Mouse (Mus musculus): ENCODE measurements around the gene Cenpv. TPM values are rescaled to one million over a fixed set of nuclear protein-coding genes. Genes with fewer than 3 reads are reported as not detected.
A peak's percentile ranks its signal among the peaks of the same experiment; 100 is the strongest.

Cenpv gene
- polyA plus RNA-seq, 1 experiment from 2014 or later = 13.6 TPM

DNA sequence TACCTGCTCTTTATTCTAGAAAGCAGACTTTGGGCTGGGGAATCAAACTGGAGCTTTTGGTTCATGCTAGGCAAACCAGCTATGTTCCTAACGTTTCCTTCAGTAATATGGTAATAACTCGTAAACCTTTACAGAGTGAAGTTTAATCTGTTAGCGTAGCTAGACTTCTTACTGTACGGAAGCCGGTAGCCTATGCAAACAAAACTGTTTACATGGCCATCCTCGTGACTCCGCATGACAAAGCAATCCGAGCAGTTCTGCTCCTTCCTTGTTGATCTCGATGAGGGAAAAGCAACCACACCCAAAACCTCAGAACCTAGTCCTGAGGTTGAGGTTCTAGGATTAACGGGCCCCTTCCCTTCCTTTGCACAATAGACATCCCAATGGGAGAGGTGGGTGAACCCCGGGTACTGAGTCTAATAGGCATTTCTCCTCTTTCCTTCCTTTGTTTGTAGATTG is 11.2 kb upstream of the Cenpv start:
- H3K4me3 ChIP-seq (ENCODE audit: low read depth, low read length) = peak overlapping the region; percentile 79
- H3K9ac ChIP-seq (ENCODE audit: low read depth, low read length) = peak overlapping the region; percentile 86
- H3K4me1 ChIP-seq (ENCODE audit: control insufficient read depth, insufficient read depth, low read length) = peaks cover 17% of the 10 kb centered on the region
- H3K4me2 ChIP-seq = peak overlapping the region; percentile 84
- H3K27me3 ChIP-seq (ENCODE audit: control insufficient read depth, insufficient read depth, low read length) = no peaks in the 10 kb centered on the region
- H3K27ac ChIP-seq (ENCODE audit: low read depth, low read length) = peak overlapping the region; percentile 95
- peaks cover 8% of the 10 kb centered on the region; the same call in 1 of the 2 replicates for H3K36me3 ChIP-seq (ENCODE audit: control insufficient read depth, insufficient read depth, low read length)
- no peaks in the 10 kb centered on the region for H3K9me3 ChIP-seq (replicated peaks; ENCODE audit: control insufficient read depth, low read length)
- ATAC-seq (replicated peaks; ENCODE audit: insufficient number of reproducible peaks, low FRiP score, low TSS enrichment) = peak; percentile 59
- 4% methylated on average over 11 of the region's 11 CpGs for WGBS (ENCODE audit: insufficient replicate concordance)

DNA sequence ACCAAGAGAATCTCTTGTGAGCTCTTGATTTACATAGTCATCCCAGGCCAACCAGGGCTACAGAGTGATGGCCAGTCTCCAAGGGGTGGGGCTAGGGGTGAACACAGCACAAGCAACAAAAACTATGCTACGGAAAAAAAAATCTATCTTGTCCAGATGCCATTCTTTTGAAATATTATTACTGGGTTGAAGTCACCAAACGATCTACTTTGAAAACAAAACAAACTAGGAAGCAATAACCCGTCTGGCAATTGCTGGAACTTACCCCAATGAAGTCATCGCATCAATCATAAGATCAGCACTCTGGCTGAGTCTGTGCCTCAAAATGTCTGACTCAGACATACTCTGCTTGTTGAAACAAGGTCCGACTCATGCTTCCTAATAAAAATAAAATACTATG is 10.7 kb upstream of the Cenpv start:
- H3K4me1 ChIP-seq (ENCODE audit: control insufficient read depth, insufficient read depth, low read length) = peaks cover 15% of the 10 kb centered on the region
- H3K27ac ChIP-seq (ENCODE audit: low read depth, low read length) = peak overlapping the region; percentile 95
- H3K9me3 ChIP-seq (replicated peaks; ENCODE audit: control insufficient read depth, low read length) = no peaks in the 10 kb centered on the region
- H3K27me3 ChIP-seq (ENCODE audit: control insufficient read depth, insufficient read depth, low read length) = no peaks in the 10 kb centered on the region
- peak overlapping the region; percentile 79 for H3K4me3 ChIP-seq (ENCODE audit: low read depth, low read length)
- ATAC-seq (replicated peaks; ENCODE audit: insufficient number of reproducible peaks, low FRiP score, low TSS enrichment) = no peak
- peaks cover 8% of the 10 kb centered on the region; the same call in 1 of the 2 replicates for H3K36me3 ChIP-seq (ENCODE audit: control insufficient read depth, insufficient read depth, low read length)
- H3K4me2 ChIP-seq = peak overlapping the region; percentile 84
- 19% methylated on average over 5 of the region's 5 CpGs for WGBS (ENCODE audit: insufficient replicate concordance)
- peak overlapping the region; percentile 86 for H3K9ac ChIP-seq (ENCODE audit: low read depth, low read length)

DNA sequence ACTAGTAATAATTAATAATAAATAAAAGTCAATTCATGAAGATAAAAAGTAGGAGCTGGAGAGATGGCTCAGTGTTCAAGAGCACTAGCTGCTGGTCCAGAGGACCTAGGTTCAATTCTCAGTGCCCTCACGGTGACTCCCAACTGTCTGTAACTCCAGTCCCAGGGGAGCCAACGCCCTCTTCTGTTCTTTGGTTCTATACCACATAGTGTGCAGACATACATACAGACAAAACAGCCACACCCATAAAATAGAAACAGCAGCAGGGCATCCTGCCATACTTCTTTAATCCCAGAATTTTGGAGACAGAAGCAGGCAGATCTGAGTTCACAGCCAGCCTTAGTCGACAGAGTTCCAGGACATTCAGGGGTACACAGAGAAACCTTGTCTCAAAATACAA is 4.9 kb upstream of the Cenpv start:
- Histone ChIP-seq H3K9ac (ENCODE audit: low read depth, low read length) (no peak overlapping the region), H3K4me2 (no peak overlapping the region), H3K36me3 (ENCODE audit: control insufficient read depth, insufficient read depth, low read length) (no peaks in the 10 kb centered on the region), H3K4me1 (ENCODE audit: control insufficient read depth, insufficient read depth, low read length) (no peaks in the 10 kb centered on the region), H3K27ac (ENCODE audit: low read depth, low read length) (no peak overlapping the region), H3K27me3 (ENCODE audit: control insufficient read depth, insufficient read depth, low read length) (peaks cover 8% of the 10 kb centered on the region; the same call in 1 of the 2 replicates), H3K9me3 (replicated peaks; ENCODE audit: control insufficient read depth, low read length) (no peaks in the 10 kb centered on the region), H3K4me3 (ENCODE audit: low read depth, low read length) (no peak overlapping the region)
- 91% methylated on average over 3 of the region's 3 CpGs for WGBS (ENCODE audit: insufficient replicate concordance)
- ATAC-seq (replicated peaks; ENCODE audit: insufficient number of reproducible peaks, low FRiP score, low TSS enrichment) = no peak

DNA sequence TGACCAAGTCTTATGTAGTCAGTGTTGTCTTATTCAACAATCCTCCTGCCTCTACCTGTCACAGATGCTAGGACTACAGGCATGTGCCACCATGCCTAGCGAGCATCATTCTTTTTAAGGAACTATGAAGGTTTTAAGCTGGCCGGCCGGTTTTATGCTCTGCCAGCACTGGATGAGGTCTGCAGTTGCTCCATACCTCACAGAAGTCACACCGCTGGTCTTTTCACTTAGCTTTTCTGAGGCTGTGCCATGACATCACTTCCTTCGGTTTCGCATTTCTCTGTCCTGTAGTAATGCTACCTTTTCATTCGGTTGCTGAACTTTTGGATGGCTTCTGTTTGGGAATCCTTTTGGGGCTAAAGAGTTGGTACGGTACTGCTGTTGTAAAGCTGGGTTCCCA is 2.5 kb upstream of the Cenpv start:
- peaks cover 13% of the 10 kb centered on the region; the same call in 1 of the 2 replicates for H3K27me3 ChIP-seq (ENCODE audit: control insufficient read depth, insufficient read depth, low read length)
- no peak overlapping the region for H3K9ac ChIP-seq (ENCODE audit: low read depth, low read length)
- ATAC-seq (replicated peaks; ENCODE audit: insufficient number of reproducible peaks, low FRiP score, low TSS enrichment) = no peak
- H3K9me3 ChIP-seq (replicated peaks; ENCODE audit: control insufficient read depth, low read length) = no peaks in the 10 kb centered on the region
- no peak overlapping the region for H3K4me3 ChIP-seq (ENCODE audit: low read depth, low read length)
- no peaks in the 10 kb centered on the region for H3K4me1 ChIP-seq (ENCODE audit: control insufficient read depth, insufficient read depth, low read length)
- no peaks in the 10 kb centered on the region for H3K36me3 ChIP-seq (ENCODE audit: control insufficient read depth, insufficient read depth, low read length)
- no peak overlapping the region for H3K27ac ChIP-seq (ENCODE audit: low read depth, low read length)
- WGBS (ENCODE audit: insufficient replicate concordance) = 73% methylated on average over 8 of the region's 8 CpGs
- no peak overlapping the region for H3K4me2 ChIP-seq

DNA sequence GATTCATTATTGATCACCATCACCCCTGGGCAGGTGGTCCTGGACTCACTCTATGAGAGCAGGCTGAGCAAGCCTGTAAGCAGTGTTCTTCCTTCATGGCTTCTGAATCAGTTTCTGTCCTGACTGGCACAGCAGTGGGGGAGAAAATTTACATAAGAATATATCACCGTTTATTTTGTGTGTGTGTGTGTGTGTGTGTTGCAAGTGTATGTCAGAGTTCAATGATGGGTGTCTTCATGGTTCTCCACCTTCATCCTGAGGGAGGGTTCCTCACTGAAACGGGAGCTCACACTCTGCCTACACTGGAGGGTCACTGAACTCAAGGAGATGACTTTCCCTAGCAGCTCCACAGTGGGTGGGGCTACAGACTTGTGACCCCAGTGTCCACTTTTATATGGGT is 1.9 kb upstream of the Cenpv start:
- Histone ChIP-seq H3K9me3 (replicated peaks; ENCODE audit: control insufficient read depth, low read length) (no peaks in the 10 kb centered on the region), H3K9ac (ENCODE audit: low read depth, low read length) (no peak overlapping the region), H3K4me1 (ENCODE audit: control insufficient read depth, insufficient read depth, low read length) (no peaks in the 10 kb centered on the region), H3K4me2 (no peak overlapping the region), H3K27me3 (ENCODE audit: control insufficient read depth, insufficient read depth, low read length) (peaks cover 13% of the 10 kb centered on the region; the same call in 1 of the 2 replicates), H3K4me3 (ENCODE audit: low read depth, low read length) (no peak overlapping the region), H3K27ac (ENCODE audit: low read depth, low read length) (no peak overlapping the region), H3K36me3 (ENCODE audit: control insufficient read depth, insufficient read depth, low read length) (no peaks in the 10 kb centered on the region)
- 65% methylated on average over 2 of the region's 2 CpGs for WGBS (ENCODE audit: insufficient replicate concordance)
- no peak for ATAC-seq (replicated peaks; ENCODE audit: insufficient number of reproducible peaks, low FRiP score, low TSS enrichment)

DNA sequence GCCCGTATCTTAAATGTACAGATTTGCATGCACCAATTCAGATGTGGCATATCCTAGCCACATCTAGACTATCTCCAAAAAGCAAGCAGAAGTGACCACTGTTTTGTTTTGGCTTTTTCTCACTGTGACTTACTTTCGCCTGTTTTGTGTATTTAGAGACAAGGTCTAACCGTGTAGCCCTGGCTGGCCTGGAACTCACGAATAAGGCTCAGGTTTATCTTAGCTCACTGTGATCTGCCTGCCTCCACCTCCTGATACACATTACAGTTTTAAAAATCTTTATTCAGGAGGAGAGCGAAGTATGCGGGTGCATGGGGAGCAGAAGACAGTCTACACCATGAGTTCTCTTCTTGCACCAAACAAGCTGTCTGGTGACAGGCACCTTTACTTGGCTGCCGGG is 1.1 kb upstream of the Cenpv start:
- ATAC-seq (replicated peaks; ENCODE audit: insufficient number of reproducible peaks, low FRiP score, low TSS enrichment) = no peak
- Histone ChIP-seq H3K27ac (ENCODE audit: low read depth, low read length) (no peak overlapping the region), H3K36me3 (ENCODE audit: control insufficient read depth, insufficient read depth, low read length) (no peaks in the 10 kb centered on the region), H3K27me3 (ENCODE audit: control insufficient read depth, insufficient read depth, low read length) (peaks cover 13% of the 10 kb centered on the region; the same call in 1 of the 2 replicates), H3K9me3 (replicated peaks; ENCODE audit: control insufficient read depth, low read length) (no peaks in the 10 kb centered on the region), H3K9ac (ENCODE audit: low read depth, low read length) (no peak overlapping the region), H3K4me3 (ENCODE audit: low read depth, low read length) (no peak overlapping the region), H3K4me1 (ENCODE audit: control insufficient read depth, insufficient read depth, low read length) (no peaks in the 10 kb centered on the region), H3K4me2 (no peak overlapping the region)
- 76% methylated on average over 7 of the region's 7 CpGs for WGBS (ENCODE audit: insufficient replicate concordance)

DNA sequence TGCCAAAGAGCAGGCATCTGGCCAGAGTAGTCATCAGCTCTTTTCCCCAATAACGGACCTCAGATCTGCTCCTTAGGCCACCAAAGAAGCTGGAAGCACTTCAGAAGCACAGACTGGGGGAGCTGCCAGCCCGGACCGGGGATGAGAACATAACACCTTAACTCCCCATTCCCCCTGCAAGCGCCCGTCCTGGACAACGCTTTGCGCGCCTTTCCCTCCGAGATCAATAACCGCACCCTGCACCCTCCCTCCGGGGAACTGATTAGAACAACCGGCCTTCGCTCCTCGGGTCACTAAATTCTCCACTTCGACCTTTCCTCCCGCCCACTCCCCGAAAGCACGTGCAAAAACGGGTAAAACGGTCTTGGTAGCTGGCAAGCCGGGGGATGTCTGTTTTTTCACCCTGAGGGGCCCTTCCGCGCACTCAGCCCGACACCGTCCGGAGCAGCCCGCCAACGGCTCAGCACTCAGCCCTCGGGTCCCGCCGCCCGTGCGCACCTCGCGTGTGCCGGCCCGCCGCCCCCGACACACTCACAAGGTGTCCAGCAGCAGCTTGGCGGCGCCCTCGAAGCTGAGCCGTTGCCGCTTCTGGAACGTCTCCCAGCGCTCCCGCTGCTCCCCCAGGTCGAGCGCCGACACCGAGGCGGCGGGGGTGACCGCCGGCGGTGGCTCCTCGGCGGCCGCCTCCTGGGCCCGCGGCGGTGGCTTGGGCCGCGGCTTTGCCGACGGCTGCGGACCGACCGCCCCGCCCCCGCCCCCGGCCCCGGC is 556 bp downstream of the Cenpv start:
- no peaks in the 10 kb centered on the region for H3K36me3 ChIP-seq (ENCODE audit: control insufficient read depth, insufficient read depth, low read length)
- WGBS (ENCODE audit: insufficient replicate concordance) = under 1% methylated on average over 68 of the region's 73 CpGs
- ATAC-seq (replicated peaks; ENCODE audit: insufficient number of reproducible peaks, low FRiP score, low TSS enrichment) = peak; percentile 71
- no peaks in the 10 kb centered on the region for H3K4me1 ChIP-seq (ENCODE audit: control insufficient read depth, insufficient read depth, low read length)
- peak overlapping the region; percentile 92 for H3K9ac ChIP-seq (ENCODE audit: low read depth, low read length)
- no peaks in the 10 kb centered on the region for H3K9me3 ChIP-seq (replicated peaks; ENCODE audit: control insufficient read depth, low read length)
- H3K4me2 ChIP-seq = peak overlapping the region; percentile 93
- H3K27me3 ChIP-seq (ENCODE audit: control insufficient read depth, insufficient read depth, low read length) = peaks cover 13% of the 10 kb centered on the region; the same call in 1 of the 2 replicates
- H3K27ac ChIP-seq (ENCODE audit: low read depth, low read length) = no peak overlapping the region
- H3K4me3 ChIP-seq (ENCODE audit: low read depth, low read length) = peak overlapping the region; percentile 69

DNA sequence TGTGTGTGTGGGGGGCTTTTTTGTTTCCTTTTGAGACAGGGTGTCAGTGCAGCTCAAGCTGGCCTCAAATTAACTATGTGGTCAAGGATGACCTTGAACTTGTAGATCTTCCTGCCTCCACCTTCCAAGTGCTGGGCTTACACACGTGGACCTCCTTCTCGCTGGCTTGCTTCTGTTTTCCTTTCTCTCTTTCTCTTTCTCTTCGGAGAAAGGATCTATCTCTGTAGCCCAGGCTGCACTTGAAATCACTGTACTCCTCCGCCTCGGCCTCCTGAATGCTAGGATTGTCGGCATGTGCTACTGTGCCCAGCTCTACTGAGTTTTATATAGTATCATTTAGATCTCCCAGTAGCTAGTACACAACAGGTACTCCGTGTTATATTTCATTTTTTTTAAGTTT is 1.5 kb downstream of the Cenpv start:
- Histone ChIP-seq H3K9me3 (replicated peaks; ENCODE audit: control insufficient read depth, low read length) (no peaks in the 10 kb centered on the region), H3K4me1 (ENCODE audit: control insufficient read depth, insufficient read depth, low read length) (no peaks in the 10 kb centered on the region), H3K4me3 (ENCODE audit: low read depth, low read length) (no peak overlapping the region), H3K36me3 (ENCODE audit: control insufficient read depth, insufficient read depth, low read length) (no peaks in the 10 kb centered on the region), H3K9ac (ENCODE audit: low read depth, low read length) (no peak overlapping the region), H3K27ac (ENCODE audit: low read depth, low read length) (no peak overlapping the region), H3K27me3 (ENCODE audit: control insufficient read depth, insufficient read depth, low read length) (peaks cover 13% of the 10 kb centered on the region; the same call in 1 of the 2 replicates), H3K4me2 (peak overlapping the region; percentile 37)
- ATAC-seq (replicated peaks; ENCODE audit: insufficient number of reproducible peaks, low FRiP score, low TSS enrichment) = no peak
- 38% methylated on average over 7 of the region's 7 CpGs for WGBS (ENCODE audit: insufficient replicate concordance)

DNA sequence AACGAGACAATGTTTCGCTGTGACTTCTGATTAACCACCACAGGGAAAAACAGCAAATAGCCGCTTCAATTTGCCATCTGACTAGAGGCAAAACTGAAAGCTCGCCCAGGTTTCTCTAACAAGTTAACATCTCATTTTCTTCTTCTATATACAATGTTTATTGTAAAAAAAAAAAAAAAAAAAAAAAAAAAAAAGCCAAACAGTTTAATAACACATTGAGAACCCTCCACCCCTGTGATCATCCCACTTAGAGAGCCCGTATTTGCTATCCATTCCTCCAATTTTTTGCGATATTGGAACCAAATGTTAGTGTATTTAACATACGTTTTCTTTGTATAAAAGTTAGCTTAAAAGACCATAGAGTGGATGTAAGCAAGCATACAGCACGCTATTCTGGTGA is 2.0 kb downstream of the Cenpv start:
- no peak for ATAC-seq (replicated peaks; ENCODE audit: insufficient number of reproducible peaks, low FRiP score, low TSS enrichment)
- Histone ChIP-seq H3K36me3 (ENCODE audit: control insufficient read depth, insufficient read depth, low read length) (no peaks in the 10 kb centered on the region), H3K9me3 (replicated peaks; ENCODE audit: control insufficient read depth, low read length) (no peaks in the 10 kb centered on the region), H3K4me2 (no peak overlapping the region), H3K4me1 (ENCODE audit: control insufficient read depth, insufficient read depth, low read length) (no peaks in the 10 kb centered on the region), H3K4me3 (ENCODE audit: low read depth, low read length) (no peak overlapping the region), H3K27ac (ENCODE audit: low read depth, low read length) (no peak overlapping the region), H3K9ac (ENCODE audit: low read depth, low read length) (no peak overlapping the region), H3K27me3 (ENCODE audit: control insufficient read depth, insufficient read depth, low read length) (peaks cover 13% of the 10 kb centered on the region; the same call in 1 of the 2 replicates)
- 84% methylated on average over 8 of the region's 8 CpGs for WGBS (ENCODE audit: insufficient replicate concordance)
